30 mouse cellular contexts compared by ENCODE assay signal in the genomic region with DNA sequence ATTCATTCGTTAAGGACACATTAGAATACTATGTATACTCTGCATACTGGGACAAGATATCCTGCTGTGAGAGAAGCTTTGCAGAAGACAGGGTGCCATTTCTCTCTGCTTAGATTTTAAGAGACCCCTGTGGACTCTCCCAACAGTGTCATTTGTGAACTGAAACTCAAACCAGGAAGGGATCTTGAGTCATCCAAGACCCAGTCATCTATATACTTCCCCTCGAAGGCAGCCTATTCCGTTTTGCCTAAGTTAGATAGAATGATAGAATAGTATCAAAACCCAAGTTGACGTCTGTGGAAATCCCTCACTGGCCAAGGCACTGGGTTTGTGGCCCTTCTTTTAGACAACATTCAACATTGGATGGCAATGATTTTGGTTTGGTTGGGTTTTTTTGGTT. TPM values are rescaled to one million over a fixed set of nuclear protein-coding genes. Genes with fewer than 3 reads are reported as not detected.
"Had no signal": no experiment of that assay in that cellular context is flagged by ENCODE, and none has a peak within 500 bp of the region (broad histone marks: within the 10 kb centered on the region; RNA-seq: fewer than 3 reads in every experiment).

No protein-coding gene starts in this region.

- H3K36me3 ChIP-seq: embryonic facial prominence, embryonic 10.5 days; embryonic facial prominence, embryonic 12.5 days; embryonic facial prominence, embryonic 13.5 days; embryonic facial prominence, embryonic 15.5 days; forebrain, embryonic 10.5 days; forebrain, embryonic 12.5 days; forebrain, embryonic 15.5 days; heart, embryonic 10.5 days had no signal

- H3K27me3 ChIP-seq: forebrain, embryonic 15.5 days had no signal

- H3K4me1 ChIP-seq: embryonic facial prominence, embryonic 10.5 days; embryonic facial prominence, embryonic 12.5 days; embryonic facial prominence, embryonic 13.5 days; embryonic facial prominence, embryonic 15.5 days; forebrain, embryonic 10.5 days; forebrain, embryonic 12.5 days; heart, embryonic 10.5 days had no signal

- DNase-seq: cerebellum, adult 8-10 months; cerebellum, adult 9-10 months; cerebellum, adult 9-11 months; cerebellum, postnatal 10 days; cerebellum, postnatal 14 days; cerebellum, postnatal 25 days; cerebellum, postnatal 36 days; embryo, embryonic 11 days; forebrain, postnatal 0 days; gastrocnemius, adult 2 months; gastrocnemius, postnatal 10 days; gastrocnemius, postnatal 14 days; gastrocnemius, postnatal 25 days; gastrocnemius, postnatal 36 days; heart, adult 18-20 months; heart, adult 2 months had no signal

- H3K9ac ChIP-seq: embryonic facial prominence, embryonic 12.5 days; embryonic facial prominence, embryonic 13.5 days; embryonic facial prominence, embryonic 15.5 days; forebrain, embryonic 12.5 days; forebrain, embryonic 13.5 days; forebrain, embryonic 15.5 days; forebrain, postnatal 0 days had no signal

- H3K4me3 ChIP-seq: embryonic facial prominence, embryonic 10.5 days; embryonic facial prominence, embryonic 12.5 days; embryonic facial prominence, embryonic 13.5 days; embryonic facial prominence, embryonic 15.5 days; erythroblast, embryonic 14.5 days; forebrain, embryonic 10.5 days; forebrain, embryonic 12.5 days; forebrain, embryonic 13.5 days; forebrain, embryonic 15.5 days; gastrocnemius, adult 2 months; heart, adult 2 months; heart, embryonic 10.5 days had no signal

- H3K27ac ChIP-seq: embryonic facial prominence, embryonic 10.5 days; embryonic facial prominence, embryonic 12.5 days; embryonic facial prominence, embryonic 13.5 days; embryonic facial prominence, embryonic 15.5 days; forebrain, embryonic 10.5 days; forebrain, embryonic 12.5 days; forebrain, embryonic 13.5 days; forebrain, embryonic 15.5 days; gastrocnemius, adult 2 months; heart, adult 2 months; heart, embryonic 10.5 days had no signal

- H3K4me2 ChIP-seq: embryonic facial prominence, embryonic 12.5 days; embryonic facial prominence, embryonic 13.5 days; embryonic facial prominence, embryonic 15.5 days; forebrain, embryonic 12.5 days; forebrain, embryonic 13.5 days; forebrain, embryonic 15.5 days had no signal

- H3K9me3 ChIP-seq: embryonic facial prominence, embryonic 10.5 days; embryonic facial prominence, embryonic 12.5 days; embryonic facial prominence, embryonic 13.5 days; embryonic facial prominence, embryonic 15.5 days; forebrain, embryonic 10.5 days; forebrain, embryonic 12.5 days; forebrain, embryonic 13.5 days; forebrain, embryonic 15.5 days; heart, embryonic 10.5 days had no signal

RNA-seq across cellular contexts. Expression of gene March4, which starts 7.5 kb away (rescaled TPM):
- total RNA-seq: common myeloid progenitor, adult 5-6 weeks; granulocyte monocyte progenitor cell, adult 5-6 weeks; heart, adult 2 months; heart, adult 8-10 months had no signal
- polyA plus RNA-seq: embryonic facial prominence, embryonic 10.5 days; embryonic facial prominence, embryonic 11.5 days; erythroblast, embryonic 14.5 days; forebrain, embryonic 10.5 days; heart, embryonic 10.5 days had no signal
